Mouse (Mus musculus) frontal cortex, postnatal 36 days (tissue): Measurements from ENCODE around the gene Adh6b.
A peak's percentile ranks its signal among the peaks of the same experiment; 100 is the strongest.

Source experiments
- DNase-seq, 2 experiments: peaks; one replicate each; pipeline ENCODE4 v3.0.0; 2022; ENCODE audit warnings: low spot score in 2 of 2

Gene Adh6b

DNA sequence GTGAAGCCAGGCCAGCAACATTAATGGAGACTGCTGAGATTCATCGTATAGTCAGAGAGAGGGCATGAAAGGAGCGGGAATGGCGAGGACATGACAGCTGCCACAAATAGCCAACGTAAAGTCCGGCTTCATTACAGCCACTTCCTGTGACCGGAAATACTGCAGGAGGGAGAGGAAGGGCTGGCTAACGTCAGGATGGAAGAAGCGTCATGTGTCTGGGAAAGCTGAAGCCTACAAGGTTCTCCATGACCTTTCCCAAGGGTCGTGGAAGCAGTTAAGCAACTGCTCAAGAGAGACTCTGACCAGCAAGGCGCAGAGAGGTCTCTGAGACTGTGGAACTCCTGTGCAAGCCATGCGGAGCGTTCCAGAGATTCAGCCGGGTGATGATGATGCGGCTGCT, at the start of gene Adh6b:
Adh6b (plus strand) TSS at position 305 of the 400 bp plus-strand sequence.
- no peak for DNase-seq

GRCm38 (mm10) chr3:138293298-138293895, 48.2 kb upstream of the Adh6b start:
- no peak for DNase-seq

DNA sequence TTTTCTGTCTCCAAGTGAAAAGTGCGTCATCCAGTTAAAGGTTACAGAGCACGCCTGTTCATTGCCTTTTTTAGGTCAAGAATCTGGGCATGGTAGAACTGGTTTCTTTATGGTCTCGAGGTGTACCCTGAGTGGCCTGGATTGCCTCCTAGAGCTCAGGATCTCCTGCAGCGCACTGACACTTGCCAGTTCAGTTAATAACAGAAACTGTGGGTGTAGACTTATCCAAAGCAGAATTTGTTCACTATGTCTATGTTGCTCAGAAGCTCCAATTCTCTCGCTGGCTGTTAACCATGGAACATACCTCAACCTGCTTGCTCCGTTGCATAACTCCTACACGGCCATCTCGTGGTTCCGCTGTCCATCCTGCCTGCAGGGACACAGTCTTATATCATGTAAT, 41.4 kb upstream of the Adh6b start:
- no peak for DNase-seq

- no peak for DNase-seq
Observed at GRCm38 (mm10) chr3:138302676-138303075, 38.9 kb upstream of the Adh6b start.

DNA sequence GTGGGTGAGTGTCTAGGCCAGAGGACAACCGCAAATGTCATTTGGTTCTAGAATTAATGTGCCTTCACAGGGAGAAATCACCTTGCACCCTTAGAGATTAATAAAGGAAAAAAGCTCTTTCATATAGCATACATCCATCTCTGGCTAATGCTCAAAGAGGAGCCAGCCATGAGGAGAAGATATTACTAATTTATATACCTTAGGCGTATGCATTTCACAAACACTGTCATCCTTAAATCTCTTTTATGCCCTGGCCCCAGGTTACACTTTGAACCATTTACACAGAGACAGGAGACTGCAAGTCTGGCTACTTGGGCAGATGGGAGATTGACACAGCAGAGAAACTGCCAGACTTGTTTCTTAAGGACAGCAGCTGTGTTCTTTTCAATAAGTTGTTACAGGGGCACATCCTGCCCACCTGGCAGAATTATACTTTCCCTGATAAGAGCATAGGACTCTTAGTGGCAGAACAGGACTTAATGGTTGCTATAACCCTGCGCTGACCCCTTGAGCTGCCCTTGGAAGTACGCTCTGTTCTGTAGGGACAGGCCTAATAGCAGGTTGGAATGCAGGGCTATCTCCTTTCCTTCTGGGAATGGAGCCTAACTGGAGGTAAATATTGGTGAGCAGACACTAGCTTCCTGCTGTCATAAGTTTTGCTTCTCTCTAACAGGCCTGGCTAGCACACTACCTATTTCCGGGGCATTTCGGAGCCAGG, 37.6 kb upstream of the Adh6b start:
- no peak for DNase-seq

- no peak for DNase-seq
Observed at GRCm38 (mm10) chr3:138304489-138304871, 37.1 kb upstream of the Adh6b start.

GRCm38 (mm10) chr3:138305486-138306289, 35.9 kb upstream of the Adh6b start:
- DNase-seq: peak in 1 of 2 experiments; percentile 2

DNA sequence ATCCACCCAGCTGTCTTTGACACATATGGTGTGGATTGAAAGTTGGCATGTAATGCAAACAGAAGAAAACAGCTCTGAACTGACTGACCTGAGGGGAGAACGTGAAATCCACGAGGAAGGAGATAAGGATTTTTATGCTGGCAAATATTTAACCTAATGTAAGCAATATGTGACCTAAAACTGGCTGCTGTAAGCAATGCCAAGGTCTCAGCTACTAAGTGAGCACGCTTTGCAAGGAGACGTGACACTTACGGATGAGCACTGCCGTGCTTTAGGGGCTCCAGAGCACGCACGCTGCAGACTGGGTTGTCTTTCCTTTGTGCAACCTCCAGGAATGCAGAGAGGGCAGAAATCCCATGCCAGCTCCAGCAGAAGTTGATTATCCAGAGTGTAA, 35.3 kb upstream of the Adh6b start:
- DNase-seq: no peak

DNA sequence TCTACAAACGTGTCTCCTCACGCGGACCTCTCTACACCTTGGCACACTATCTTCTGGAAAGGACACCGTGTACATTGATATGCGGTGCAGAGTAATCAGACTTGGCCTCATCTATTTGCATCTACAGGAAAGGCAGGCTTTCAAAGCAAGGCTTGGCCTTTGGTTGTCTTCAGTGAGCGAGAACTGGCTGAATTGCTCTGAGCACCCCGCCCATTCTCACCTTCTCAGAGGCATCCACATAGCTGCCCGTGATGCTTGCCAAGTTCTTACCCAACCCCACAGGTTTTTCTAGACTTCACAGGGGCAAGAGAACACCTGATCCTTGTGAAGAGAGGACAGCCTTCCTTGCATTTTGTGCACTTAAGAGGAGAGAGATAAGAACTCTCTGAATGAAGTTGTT, 31.7 kb upstream of the Adh6b start:
- DNase-seq: no peak

DNA sequence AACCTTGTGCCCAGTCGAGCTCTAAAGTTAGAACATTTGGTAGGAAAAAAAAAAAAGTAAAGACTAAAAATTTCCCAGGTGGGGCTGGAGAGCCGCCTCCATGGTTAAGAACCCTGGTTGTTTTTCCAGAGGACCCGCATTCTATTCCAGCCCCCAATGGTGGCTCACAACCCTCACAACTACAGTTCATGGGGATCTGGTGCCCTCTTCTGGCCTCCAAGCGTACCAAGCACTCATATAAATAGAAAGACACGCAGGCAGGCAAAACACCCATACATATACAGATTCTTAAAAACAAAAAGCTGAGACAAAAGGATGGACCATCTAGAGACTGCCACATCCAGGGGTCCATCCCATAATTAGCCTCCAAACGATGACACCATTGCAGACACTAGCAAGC, 30.6 kb upstream of the Adh6b start:
- no peak for DNase-seq

DNA sequence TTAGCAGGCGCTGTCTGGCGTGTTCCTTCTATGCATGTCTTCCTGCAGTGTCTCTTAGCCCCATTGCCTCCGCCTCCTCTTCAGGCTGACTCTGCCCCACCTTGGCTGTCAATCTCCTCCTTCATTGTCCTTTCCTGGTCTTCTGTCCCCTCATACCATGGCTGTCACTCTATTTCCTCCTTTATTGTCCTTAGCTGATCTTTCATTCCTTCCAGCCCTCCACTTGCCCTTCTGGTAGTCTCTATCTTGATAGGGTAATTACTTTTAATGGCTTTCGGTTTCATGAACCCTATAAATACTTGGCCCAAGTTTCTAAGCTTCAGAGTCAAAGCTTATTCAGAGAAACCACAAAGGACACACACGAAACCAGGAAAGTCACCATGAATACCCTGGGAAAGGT, 28.6 kb upstream of the Adh6b start, which contains the start of gene Adh6a:
Adh6a (plus strand) TSS at position 322 of the 400 bp plus-strand sequence.
- DNase-seq: no peak

- DNase-seq: no peak
Observed at GRCm38 (mm10) chr3:138316908-138317472, 24.6 kb upstream of the Adh6b start.

GRCm38 (mm10) chr3:138325001-138325400, 16.6 kb upstream of the Adh6b start:
- no peak for DNase-seq

- DNase-seq: no peak
Observed at GRCm38 (mm10) chr3:138325466-138325865, 16.1 kb upstream of the Adh6b start.

- no peak for DNase-seq
Observed at GRCm38 (mm10) chr3:138333910-138334309, 7.7 kb upstream of the Adh6b start.

GRCm38 (mm10) chr3:138334320-138334719, 7.3 kb upstream of the Adh6b start:
- no peak for DNase-seq

- no peak for DNase-seq
Observed at GRCm38 (mm10) chr3:138335566-138335965, 6.0 kb upstream of the Adh6b start.

GRCm38 (mm10) chr3:138336104-138336754, 5.3 kb upstream of the Adh6b start:
- no peak for DNase-seq

DNA sequence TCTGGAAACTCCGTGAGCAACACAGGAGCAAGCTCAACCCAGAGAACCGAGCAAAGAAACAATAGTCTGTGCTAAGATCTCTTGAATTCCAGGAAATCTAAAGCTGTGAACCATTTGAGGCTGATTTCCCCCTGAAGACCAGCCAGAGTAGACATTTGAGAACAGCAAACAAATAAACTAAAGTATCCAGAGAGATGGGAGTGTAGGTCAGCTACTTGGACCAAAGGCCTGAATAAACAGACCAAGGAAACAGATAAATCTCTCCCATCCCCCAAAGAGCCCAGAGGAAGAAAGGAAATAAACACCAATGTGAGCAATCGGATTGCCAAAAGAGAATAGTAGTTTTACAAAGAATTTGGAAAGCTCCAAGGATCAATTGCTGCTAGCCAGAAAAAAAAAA, 5.5 kb downstream of the Adh6b start:
- DNase-seq: no peak

DNA sequence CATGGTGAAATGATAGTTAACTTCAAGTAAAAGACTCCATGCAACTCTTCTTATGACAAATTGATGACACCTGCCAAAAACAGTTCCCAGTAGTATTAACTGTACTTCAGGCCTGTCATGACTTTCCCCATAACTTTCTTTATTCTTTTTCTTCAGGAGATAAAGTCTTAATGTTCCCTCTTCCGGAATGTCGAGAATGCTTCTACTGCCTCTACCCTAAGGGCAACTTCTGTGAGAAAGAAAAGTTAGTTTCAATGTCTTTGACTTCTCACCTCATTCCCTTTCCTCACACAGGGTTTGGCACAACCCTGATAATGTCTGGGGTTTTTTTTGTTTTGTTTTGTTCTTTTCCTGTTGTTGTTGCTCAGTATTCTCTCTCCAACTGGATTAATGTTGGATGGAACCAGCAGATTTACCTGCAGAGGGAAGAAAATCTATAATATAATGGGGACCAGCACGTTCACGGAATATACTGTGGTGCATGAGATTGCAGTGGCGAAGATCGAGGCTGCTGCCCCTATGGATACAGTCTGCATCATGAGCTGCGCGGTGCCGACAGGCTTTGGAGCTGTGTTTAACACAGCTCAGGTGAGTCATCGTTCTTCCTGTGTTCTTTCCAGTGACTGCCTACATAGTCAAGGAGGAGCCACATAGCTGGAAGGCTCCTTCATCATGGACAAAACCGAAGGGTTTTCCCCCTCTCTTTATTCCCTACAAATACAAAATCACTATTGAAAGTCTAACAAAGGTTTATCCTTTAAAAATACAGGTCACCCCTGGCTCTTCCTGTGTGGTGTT, 10.6 kb downstream of the Adh6b start:
- DNase-seq: no peak

DNA sequence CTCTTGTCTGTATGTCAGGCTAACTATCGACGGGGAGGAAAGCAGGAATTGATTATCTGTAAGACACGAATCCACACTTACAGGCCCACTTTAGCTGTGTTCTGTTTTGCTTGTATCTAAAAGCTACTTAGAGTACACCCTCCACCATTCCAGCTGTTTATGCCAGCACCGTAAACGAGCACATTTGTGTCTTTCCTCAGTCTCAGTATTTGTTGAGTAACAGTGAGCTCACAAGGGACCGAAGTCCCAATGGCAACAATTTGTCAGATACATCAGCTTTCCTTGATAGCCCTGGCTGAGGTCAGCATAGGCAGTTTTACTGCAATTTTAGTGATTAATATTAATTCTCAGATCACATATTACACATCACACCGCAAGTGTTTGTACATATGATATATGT, 17.3 kb downstream of the Adh6b start:
- no peak for DNase-seq
